ENCODE assay signal across 8 mouse cellular contexts in genomic region chr2:74715504-74716241, GRCm38 (mm10). TPM values are rescaled to one million over a fixed set of nuclear protein-coding genes. Genes with fewer than 3 reads are reported as not detected.
DNase-seq lines count a peak whose midpoint lies in the region; ATAC-seq and TF ChIP-seq lines count a peak whose summit lies in the region.

No protein-coding gene starts in this region.

- TF ChIP-seq CTCF in Patski (IDR thresholded peaks at IDR 0.05): peak; percentile 97

- H3K27ac ChIP-seq in hindbrain, embryonic 13.5 days: no peak overlapping the region

- H3K9me3 ChIP-seq in hindbrain, embryonic 13.5 days: no peaks in the 10 kb centered on the region

- 2% methylated on average over 26 of the region's 26 CpGs for WGBS in hindbrain, embryonic 13.5 days

- in situ Hi-C loops in Patski (cut with MboI; ENCODE audit: low pct_unique_long_range_greater_than_20kb): loop anchor here (5.0 kb wide), 2 partner anchors 247 to 342 kb away; no protein-coding TSS in a partner anchor

- H3K27me3 ChIP-seq in Patski: no peaks in the 10 kb centered on the region
- peaks cover 97% of the 10 kb centered on the region for H3K27me3 ChIP-seq in hindbrain, embryonic 13.5 days

- peaks cover 10% of the 10 kb centered on the region for H3K4me1 ChIP-seq in hindbrain, embryonic 13.5 days (replicated peaks)

- no peaks in the 10 kb centered on the region for H3K36me3 ChIP-seq in hindbrain, embryonic 13.5 days

- CTCF ChIA-PET in Patski (lab: Charles Lee): interaction anchor here (0.7 to 2.3 kb wide), 18 partner anchors 10 to 435 kb away, joined by 3 to 18 read pairs (median 4); no protein-coding TSS in a partner anchor

- H3K4me2 ChIP-seq in hindbrain, embryonic 13.5 days: peak overlapping the region; percentile 59

- H3K9ac ChIP-seq in hindbrain, embryonic 13.5 days: peak overlapping the region; percentile 58

- peak; percentile 53 for DNase-seq in Patski (ENCODE audit: low read depth, low spot score)
- peak; percentile 25 for DNase-seq in cerebellum, adult 9-11 months
- DNase-seq in frontal cortex, postnatal 25 days (ENCODE audit: low spot score in 2 of 2): peak; percentile 62 to 68
- peak; percentile 87 to 89 for DNase-seq in layer of hippocampus, postnatal 10 days (ENCODE audit: low spot score in 2 of 2)
- DNase-seq in lung, postnatal 10 days: peak; percentile 94
- peak; percentile 75 for DNase-seq in retina, postnatal 7 days (ENCODE audit: low read depth, low spot score)
- peak; percentile 87 to 93 for DNase-seq in urinary bladder, postnatal 36 days (ENCODE audit: low spot score in 2 of 2)

- peak; percentile 90 for ATAC-seq in Patski
- peak; percentile 85 for ATAC-seq in hindbrain, embryonic 13.5 days (ENCODE audit: low FRiP score)

- POLR2A ChIA-PET in Patski (lab: Charles Lee): interaction anchor here (0.6 to 0.7 kb wide), 2 partner anchors 151 to 388 kb away, joined by 3 to 9 read pairs; no protein-coding TSS in a partner anchor

- peak overlapping the region; percentile 40 for H3K4me3 ChIP-seq in hindbrain, embryonic 13.5 days

RNA-seq across cellular contexts. Expression of gene Hoxd4, which starts 3.9 kb away (rescaled TPM):
- 6.7 TPM for polyA plus RNA-seq in Patski (2021)
- polyA plus RNA-seq in hindbrain, embryonic 13.5 days (2015; fragmentation: Nextera tagmentation; extraction: Ambion mirVana): 4.1 and 4.2 TPM in 2 replicates
- total RNA-seq in layer of hippocampus, postnatal 10 days (2021): not detected

RNA-seq across cellular contexts. Expression of gene Hoxd3, which starts 3.9 kb away (rescaled TPM):
- polyA plus RNA-seq in Patski (2021): 0.27 TPM
- 76.0 and 82.5 TPM in 2 replicates for polyA plus RNA-seq in hindbrain, embryonic 13.5 days (2015; fragmentation: Nextera tagmentation; extraction: Ambion mirVana)
- total RNA-seq in layer of hippocampus, postnatal 10 days (2021): not detected

RNA-seq across cellular contexts. Expression of gene Gm28230, which starts 10.9 kb away (rescaled TPM):
- 0.73 TPM for polyA plus RNA-seq in Patski (2021)
- 1.3 and 1.5 TPM in 2 replicates for polyA plus RNA-seq in hindbrain, embryonic 13.5 days (2015; fragmentation: Nextera tagmentation; extraction: Ambion mirVana)
- not detected for total RNA-seq in layer of hippocampus, postnatal 10 days (2021)

RNA-seq across cellular contexts. Expression of gene Hoxd8, which starts 11.3 kb away (rescaled TPM):
- 17.1 TPM for polyA plus RNA-seq in Patski (2021)
- 0.79 and 1.5 TPM in 2 replicates for polyA plus RNA-seq in hindbrain, embryonic 13.5 days (2015; fragmentation: Nextera tagmentation; extraction: Ambion mirVana)
- total RNA-seq in layer of hippocampus, postnatal 10 days (2021): under 1 TPM in 1 of 2 experiments, not detected in 1; 0.23 TPM

RNA-seq across cellular contexts. Expression of gene Hoxd9, which starts 18.1 kb away (rescaled TPM):
- 8.7 TPM for polyA plus RNA-seq in Patski (2021)
- not detected in 2 replicates for polyA plus RNA-seq in hindbrain, embryonic 13.5 days (2015; fragmentation: Nextera tagmentation; extraction: Ambion mirVana)
- total RNA-seq in layer of hippocampus, postnatal 10 days (2021): not detected

Comparison
In these comparisons a context has a peak if more than half of its experiments do, and no peak if none do; other contexts are left out.
1. DNase-seq: peak in every context shown above with its lines; median percentile 94 in lung, postnatal 10 days; 90 in urinary bladder, postnatal 36 days; 88 in layer of hippocampus, postnatal 10 days; 75 in retina, postnatal 7 days; 65 in frontal cortex, postnatal 25 days; 53 in Patski; 25 in cerebellum, adult 9-11 months.
2. RNA of gene Hoxd3, which starts 3.9 kb away (polyA plus RNA-seq): 76.0 to 82.5 TPM in hindbrain, embryonic 13.5 days; 0.27 TPM in Patski (single experiment); every median in the first group is over 10 times any median in the second.